Mouse (Mus musculus): ENCODE measurements around the gene Stard8.

DNA sequence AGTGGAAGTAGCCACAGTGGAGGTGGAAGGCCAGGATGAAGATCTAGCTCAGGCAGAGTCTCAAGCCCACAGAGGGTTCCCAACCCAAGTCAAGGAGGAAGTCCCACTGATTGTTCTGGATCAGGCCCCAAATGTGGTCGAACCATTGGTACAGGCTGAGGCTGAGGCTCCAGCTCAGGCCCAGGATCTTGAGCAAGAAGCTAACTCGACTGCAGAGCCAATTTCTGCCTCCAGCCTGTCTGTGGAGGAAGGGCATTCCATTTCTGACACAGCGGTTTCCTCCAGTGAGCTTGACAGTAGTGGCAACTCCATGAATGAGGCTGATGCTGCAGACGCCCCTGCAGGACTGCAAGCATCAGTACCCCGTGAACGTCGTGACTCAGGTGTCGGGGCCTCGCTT is 63.5 kb downstream of the Stard8 start:
- TF ChIP-seq FLI1 (IDR thresholded peaks at IDR 0.05; ENCODE audit: low read length) (no peak), GATA1 (IDR thresholded peaks at IDR 0.05; ENCODE audit: borderline replicate concordance, low read length) (no peak)

Measured in megakaryocyte, embryonic 14.5 days (primary cell).